Mouse (Mus musculus): ENCODE measurements around the gene E130116L18Rik.

GRCm38 (mm10) chr5:25179936-25180488 lies 42.9 kb downstream of the E130116L18Rik start:
- TF ChIP-seq CTCF (IDR thresholded peaks at IDR 0.05; ENCODE audit: extremely low read depth, insufficient read length, insufficient replicate concordance, low read depth, low read length), result no peak
- no peak for TF ChIP-seq POLR2A (IDR thresholded peaks at IDR 0.05; ENCODE audit: low read depth, low read length)

Data from small intestine, adult 2 months (tissue).